In genomic region chr10:36791771-36792170, GRCm38 (mm10) we compare ENCODE assay signal across 10 mouse cellular contexts.
A peak's percentile ranks its signal among the peaks of the same experiment; 100 is the strongest.
DNase-seq lines count a peak whose midpoint lies in the region; ATAC-seq and TF ChIP-seq lines count a peak whose summit lies in the region.
"Had no signal": no experiment of that assay in that cellular context is flagged by ENCODE, and none has a peak within 500 bp of the region (broad histone marks: within the 10 kb centered on the region; RNA-seq: fewer than 3 reads in every experiment).

No protein-coding gene starts in this region.

- H3K4me2 ChIP-seq in kidney, embryonic 16.5 days (replicated peaks; ENCODE audit: low read depth, low read length), result no peak overlapping the region
- H3K4me2 ChIP-seq in CH12.LX (ENCODE audit: insufficient read depth, low read depth, poor library complexity, severe bottlenecking), result no peak overlapping the region
- no peak overlapping the region for H3K4me2 ChIP-seq in heart, embryonic 11.5 days
- H3K4me2 ChIP-seq: heart, embryonic 13.5 days had no signal

- TF ChIP-seq POLR2A in CH12.LX (IDR thresholded peaks at IDR 0.05; ENCODE audit: low read depth, low read length), result no peak

- WGBS in kidney, embryonic 16.5 days, result 21% methylated on average over 2 of the region's 2 CpGs
- WGBS in heart, embryonic 11.5 days (ENCODE audit: insufficient replicate concordance), result 35% methylated on average over 2 of the region's 2 CpGs

- in situ Hi-C loops in CH12.LX (cut with MboI; ENCODE audit: low pct_ligation_motif_present, low pct_unique_long_range_greater_than_20kb, low sequenced_read_pairs), result no loop called here

- no peaks in the 10 kb centered on the region for H3K9me3 ChIP-seq in kidney, embryonic 16.5 days (ENCODE audit: low read length)
- no peaks in the 10 kb centered on the region for H3K9me3 ChIP-seq in CH12.LX (replicated peaks; ENCODE audit: low read length)
- no peaks in the 10 kb centered on the region for H3K9me3 ChIP-seq in heart, embryonic 11.5 days (replicated peaks; ENCODE audit: control insufficient read depth, low read length)
- H3K9me3 ChIP-seq: heart, embryonic 13.5 days had no signal

- no peaks in the 10 kb centered on the region for H3K79me2 ChIP-seq in CH12.LX (replicated peaks; ENCODE audit: control insufficient read depth, extremely low read depth, insufficient read depth, poor library complexity, severe bottlenecking)

- no peak overlapping the region for H3K27ac ChIP-seq in kidney, embryonic 16.5 days (ENCODE audit: low read length)
- H3K27ac ChIP-seq in CH12.LX (ENCODE audit: insufficient read depth, low read depth), result no peak overlapping the region
- no peak overlapping the region for H3K27ac ChIP-seq in heart, embryonic 11.5 days (ENCODE audit: low read depth, low read length)
- H3K27ac ChIP-seq: heart, embryonic 13.5 days had no signal

- H3K36me3 ChIP-seq in kidney, embryonic 16.5 days (ENCODE audit: insufficient read depth, low read length), result no peaks in the 10 kb centered on the region
- no peaks in the 10 kb centered on the region for H3K36me3 ChIP-seq in CH12.LX (replicated peaks in 1 of 2; ENCODE audit: control insufficient read depth in 1 of 2, insufficient read depth in 1 of 2, low read length in 1 of 2)
- H3K36me3 ChIP-seq in heart, embryonic 11.5 days (ENCODE audit: control insufficient read depth, insufficient read depth, low read length), result no peaks in the 10 kb centered on the region
- H3K36me3 ChIP-seq: heart, embryonic 13.5 days had no signal

- no peaks in the 10 kb centered on the region for H3K4me1 ChIP-seq in kidney, embryonic 16.5 days (ENCODE audit: insufficient read depth, low read length)
- H3K4me1 ChIP-seq in CH12.LX (ENCODE audit: control insufficient read depth in 1 of 2, insufficient read depth in 2 of 2), result no peaks in the 10 kb centered on the region
- H3K4me1 ChIP-seq in heart, embryonic 11.5 days (ENCODE audit: control insufficient read depth, insufficient read depth, low read length), result no peaks in the 10 kb centered on the region

- TF ChIP-seq CTCF in CH12.LX (conservative IDR thresholded peaks at IDR 0.05 in 1 of 2, IDR thresholded peaks at IDR 0.05 in 1 of 2; ENCODE audit: low read depth in 2 of 2, low read length in 2 of 2), result peak in 1 of 2 experiments; percentile 60; a peak in 3 of 4 replicates

- dilution Hi-C loops in CH12.LX (cut with MboI; ENCODE audit: extremely low pct_ligation_motif_present, extremely low pct_unique_long_range_greater_than_20kb, low sequenced_read_pairs), result no loop called here

- ATAC-seq in kidney, embryonic 16.5 days (ENCODE audit: low FRiP score, low TSS enrichment), result no peak; the same call in 1 of the 2 replicates
- ATAC-seq in activated CD4-positive, CD25-positive, alpha-beta regulatory T cell, adult 4 months, result no peak
- ATAC-seq in heart, embryonic 11.5 days (replicated peaks; ENCODE audit: insufficient number of reproducible peaks, low FRiP score, low TSS enrichment), result no peak

- no peak overlapping the region for H3K4me3 ChIP-seq in kidney, embryonic 16.5 days (ENCODE audit: low read length)
- H3K4me3 ChIP-seq in CH12.LX (replicated peaks in 1 of 3; ENCODE audit: low read depth in 2 of 3, low read length in 2 of 3, poor library complexity in 1 of 3), result no peak overlapping the region
- no peak overlapping the region for H3K4me3 ChIP-seq in heart, embryonic 11.5 days (ENCODE audit: low read depth, low read length)
- H3K4me3 ChIP-seq: heart, embryonic 13.5 days had no signal

- DNase-seq in kidney, adult 9 months, result peak; percentile 17
- DNase-seq in CH12.LX (ENCODE audit: extremely low read depth), result peak; percentile 34
- peak; percentile 67 for DNase-seq in brain, adult 2 months (ENCODE audit: low read depth, low spot score)
- DNase-seq in kidney, postnatal 36 days, result peak; percentile 7 to 8
- no peak for DNase-seq in testis, postnatal 10 days (ENCODE audit: low spot score)
- DNase-seq: lung, postnatal 14 days had no signal

- H3K27me3 ChIP-seq in kidney, embryonic 16.5 days (ENCODE audit: insufficient read depth, low read length), result no peaks in the 10 kb centered on the region
- H3K27me3 ChIP-seq in CH12.LX (replicated peaks), result no peaks in the 10 kb centered on the region
- no peaks in the 10 kb centered on the region for H3K27me3 ChIP-seq in heart, embryonic 11.5 days (ENCODE audit: control insufficient read depth, insufficient read depth, low read length)
- H3K27me3 ChIP-seq: heart, embryonic 13.5 days had no signal

- no peak for TF ChIP-seq EP300 in CH12.LX (IDR thresholded peaks at IDR 0.05; ENCODE audit: low read length)

- peak; percentile 68 for TF ChIP-seq RAD21 in CH12.LX (IDR thresholded peaks at IDR 0.05; ENCODE audit: low read depth, low read length)

- H3K9ac ChIP-seq in kidney, embryonic 16.5 days (replicated peaks; ENCODE audit: low read length), result no peak overlapping the region
- no peak overlapping the region for H3K9ac ChIP-seq in CH12.LX (ENCODE audit: insufficient read depth, low read depth)
- H3K9ac ChIP-seq in heart, embryonic 11.5 days (ENCODE audit: low read depth, low read length), result no peak overlapping the region
- H3K9ac ChIP-seq: heart, embryonic 13.5 days had no signal

TF ChIP-seq in CH12.LX, 34 proteins besides CTCF, POLR2A, EP300 and RAD21:
- TF ChIP-seq ZKSCAN1 (IDR thresholded peaks at IDR 0.05; ENCODE audit: borderline replicate concordance, low read depth, low read length), result no peak
- TF ChIP-seq MAFK (IDR thresholded peaks at IDR 0.05; ENCODE audit: insufficient replicate concordance, low read length), result peak; percentile 91
- no peak for TF ChIP-seq TBP (conservative IDR thresholded peaks at IDR 0.05; ENCODE audit: low read depth, low read length)
- TF ChIP-seq SMC3 (IDR thresholded peaks at IDR 0.05; ENCODE audit: low read depth, low read length), result peak; percentile 49
TF ChIP-seq in CH12.LX: peak in this region for 2.
